Mouse (Mus musculus): ENCODE results near the gene Hist1h2an.
"Not testable (repeated sequence)": the region's sequence is repeated elsewhere in the genome, so short reads cannot be mapped to it uniquely, and the experiment has no call there.

DNA sequence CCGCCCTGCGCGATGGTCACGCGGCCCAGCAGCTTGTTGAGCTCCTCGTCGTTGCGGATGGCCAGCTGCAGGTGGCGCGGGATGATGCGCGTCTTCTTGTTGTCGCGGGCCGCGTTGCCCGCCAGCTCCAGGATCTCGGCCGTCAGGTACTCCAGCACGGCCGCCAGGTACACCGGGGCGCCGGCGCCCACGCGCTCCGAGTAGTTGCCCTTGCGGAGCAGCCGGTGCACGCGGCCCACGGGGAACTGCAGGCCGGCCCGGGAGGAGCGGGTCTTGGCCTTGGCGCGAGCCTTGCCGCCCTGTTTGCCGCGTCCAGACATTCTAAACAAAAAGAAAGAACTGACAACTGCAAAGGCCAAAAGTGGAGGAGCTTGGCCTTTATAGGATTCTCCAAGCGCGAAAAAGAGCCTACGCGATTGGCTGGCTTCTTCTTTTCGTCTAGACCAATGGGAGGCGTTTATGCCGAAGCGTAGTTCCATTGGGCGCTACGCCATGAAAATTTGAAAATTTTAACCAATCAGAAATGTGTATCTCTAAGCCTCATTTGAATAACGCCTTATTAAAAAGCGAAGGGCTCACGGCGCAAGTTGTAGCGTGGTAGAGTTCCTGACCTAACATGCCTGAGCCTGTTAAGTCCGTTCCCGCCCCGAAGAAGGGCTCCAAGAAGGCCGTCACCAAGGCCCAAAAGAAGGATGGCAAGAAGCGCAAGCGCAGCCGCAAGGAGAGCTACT lies at the start of gene Hist1h2an, which contains the start of gene Hist1h2bp:
- not testable (repeated sequence) for TF ChIP-seq CTCF (IDR thresholded peaks at IDR 0.05; ENCODE audit: low read depth, low read length); POLR2A (IDR thresholded peaks at IDR 0.05; ENCODE audit: borderline replicate concordance, low read depth, low read length)

Measured in bone marrow macrophage, adult 2 months (primary cell).